10 mouse cellular contexts compared by ENCODE assay signal in the genomic region with DNA sequence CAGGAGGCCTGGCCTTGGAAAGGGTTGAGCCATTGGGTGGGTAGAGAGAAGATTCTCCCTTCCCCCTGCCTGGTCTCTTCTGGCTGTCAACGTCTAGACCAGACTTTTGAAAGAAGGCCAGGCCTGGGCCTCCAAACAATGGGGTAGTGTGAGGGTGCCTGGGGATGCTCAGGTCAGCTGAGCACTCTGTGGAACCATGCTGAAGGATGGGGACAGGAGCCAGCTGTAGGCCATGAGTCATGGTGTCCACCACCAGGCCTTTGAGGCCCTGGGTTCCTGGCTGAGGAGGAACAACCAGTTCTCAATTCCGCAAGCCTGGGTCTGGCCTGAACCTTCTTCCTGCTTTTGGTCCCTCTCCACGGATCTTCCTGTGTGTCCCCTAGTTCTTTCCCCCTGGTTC. TPM values are rescaled to one million over a fixed set of nuclear protein-coding genes. Genes with fewer than 3 reads are reported as not detected.
DNase-seq lines count a peak whose midpoint lies in the region; ATAC-seq and TF ChIP-seq lines count a peak whose summit lies in the region.
"Had no signal": no experiment of that assay in that cellular context is flagged by ENCODE, and none has a peak within 500 bp of the region (broad histone marks: within the 10 kb centered on the region; RNA-seq: fewer than 3 reads in every experiment).

No protein-coding gene starts in this region.

- no peak overlapping the region for H3K4me3 ChIP-seq in C2C12 (ENCODE audit: insufficient read depth, poor library complexity, severe bottlenecking)
- H3K4me3 ChIP-seq in liver, embryonic 15.5 days (replicated peaks), result no peak overlapping the region
- H3K4me3 ChIP-seq in forebrain, embryonic 12.5 days (replicated peaks), result no peak overlapping the region

- H3K36me3 ChIP-seq in C2C12 (ENCODE audit: control insufficient read depth, insufficient read depth), result peaks cover 17% of the 10 kb centered on the region
- no peaks in the 10 kb centered on the region for H3K36me3 ChIP-seq in liver, embryonic 15.5 days (replicated peaks)
- H3K36me3 ChIP-seq in forebrain, embryonic 12.5 days (replicated peaks), result no peaks in the 10 kb centered on the region

- DNase-seq in layer of hippocampus, adult 11-12 months (ENCODE audit: low spot score), result peak; percentile 79
- no peak for DNase-seq in layer of hippocampus, adult 9-10 months (ENCODE audit: low spot score)
- peak; percentile 88 for DNase-seq in fibroblast of lung, adult 2 months (ENCODE audit: low read depth)
- DNase-seq in embryo, embryonic 11 days, result no peak
- no peak for DNase-seq in urinary bladder, postnatal 25 days (ENCODE audit: low spot score)
- DNase-seq: gastrocnemius, postnatal 25 days; midbrain, embryonic 14.5 days had no signal

- H3K27ac ChIP-seq in liver, embryonic 15.5 days (replicated peaks), result peak overlapping the region; percentile 58
- H3K27ac ChIP-seq in forebrain, embryonic 12.5 days, result no peak overlapping the region

- WGBS in liver, embryonic 15.5 days (ENCODE audit: insufficient replicate concordance), result 37% methylated on average over 3 of the region's 3 CpGs
- 71% methylated on average over 3 of the region's 3 CpGs for WGBS in forebrain, embryonic 12.5 days

- no peak overlapping the region for H3ac ChIP-seq in C2C12 (ENCODE audit: control insufficient read depth, insufficient read length, low read depth)

- H3K27me3 ChIP-seq in C2C12 (ENCODE audit: control insufficient read depth, insufficient read depth, insufficient read length), result no peaks in the 10 kb centered on the region
- H3K27me3 ChIP-seq in liver, embryonic 15.5 days, result no peaks in the 10 kb centered on the region
- H3K27me3 ChIP-seq in forebrain, embryonic 12.5 days, result no peaks in the 10 kb centered on the region

- H3K9me3 ChIP-seq in liver, embryonic 15.5 days (replicated peaks), result no peaks in the 10 kb centered on the region
- no peaks in the 10 kb centered on the region for H3K9me3 ChIP-seq in forebrain, embryonic 12.5 days

- H3K79me3 ChIP-seq in C2C12 (ENCODE audit: low read depth), result peaks cover 25% of the 10 kb centered on the region

- no peak overlapping the region for H3K9ac ChIP-seq in liver, embryonic 15.5 days
- no peak overlapping the region for H3K9ac ChIP-seq in forebrain, embryonic 12.5 days

- no peak overlapping the region for H3K4me2 ChIP-seq in liver, embryonic 15.5 days
- no peak overlapping the region for H3K4me2 ChIP-seq in forebrain, embryonic 12.5 days

- H3K4me1 ChIP-seq in liver, embryonic 15.5 days (replicated peaks), result peaks cover 50% of the 10 kb centered on the region
- no peaks in the 10 kb centered on the region for H3K4me1 ChIP-seq in forebrain, embryonic 12.5 days

- H3K79me2 ChIP-seq in C2C12 (ENCODE audit: control insufficient read depth, insufficient read depth), result peaks cover 81% of the 10 kb centered on the region

- TF ChIP-seq CTCF in C2C12 (IDR thresholded peaks at IDR 0.05; ENCODE audit: control insufficient read depth, insufficient read depth, insufficient read length), result no peak

- no peak for ATAC-seq in liver, embryonic 15.5 days (ENCODE audit: insufficient read depth)
- ATAC-seq in forebrain, embryonic 12.5 days (ENCODE audit: low FRiP score), result no peak

TF ChIP-seq in C2C12, 6 proteins besides CTCF, POLR2A, EP300 and RAD21:
- TF ChIP-seq MYOD1 (IDR thresholded peaks at IDR 0.05; ENCODE audit: control insufficient read depth, insufficient read length, low read depth) (peak; percentile 51), MAX (IDR thresholded peaks at IDR 0.05) (peak; percentile 55), USF1 (IDR thresholded peaks at IDR 0.05; ENCODE audit: low read depth) (no peak), FOSL1 (IDR thresholded peaks at IDR 0.05; ENCODE audit: insufficient read depth, low read length, poor library complexity, severe bottlenecking) (peak; percentile 38)
TF ChIP-seq in C2C12: peak in this region for 3.

RNA-seq across cellular contexts. Expression of gene Sh3bp2, which starts 8.2 kb away (rescaled TPM):
- polyA plus RNA-seq in C2C12 (2012; fragmentation: generic; extraction: Trizol), result 10.2 TPM
- polyA plus RNA-seq in liver, embryonic 15.5 days (2015; fragmentation: Nextera tagmentation; extraction: Ambion mirVana), result 3.7 and 5.5 TPM in 2 replicates
- polyA plus RNA-seq in forebrain, embryonic 12.5 days (2016; fragmentation: Nextera tagmentation; extraction: Ambion mirVana), result 18.5 and 20.1 TPM in 2 replicates

RNA-seq across cellular contexts. Expression of gene Tnip2, which starts 20.0 kb away (rescaled TPM):
- 9.3 TPM for polyA plus RNA-seq in C2C12 (2012; fragmentation: generic; extraction: Trizol)
- polyA plus RNA-seq in liver, embryonic 15.5 days (2015; fragmentation: Nextera tagmentation; extraction: Ambion mirVana), result 5.5 and 5.9 TPM in 2 replicates
- polyA plus RNA-seq in forebrain, embryonic 12.5 days (2016; fragmentation: Nextera tagmentation; extraction: Ambion mirVana), result 6.7 and 9.2 TPM in 2 replicates

RNA-seq across cellular contexts. Expression of gene Add1, which starts 39.6 kb away (rescaled TPM):
- 151 TPM for polyA plus RNA-seq in C2C12 (2012; fragmentation: generic; extraction: Trizol)
- polyA plus RNA-seq in liver, embryonic 15.5 days (2015; fragmentation: Nextera tagmentation; extraction: Ambion mirVana), result 135 and 144 TPM in 2 replicates
- 197 and 211 TPM in 2 replicates for polyA plus RNA-seq in forebrain, embryonic 12.5 days (2016; fragmentation: Nextera tagmentation; extraction: Ambion mirVana)

Comparison
In these comparisons a context has a peak if more than half of its experiments do, and no peak if none do; other contexts are left out.
1. DNase-seq: peak in layer of hippocampus, adult 11-12 months (single experiment) and fibroblast of lung, adult 2 months (single experiment); none in layer of hippocampus, adult 9-10 months (single experiment), embryo, embryonic 11 days (single experiment) and urinary bladder, postnatal 25 days (single experiment).